Mouse (Mus musculus) kidney, postnatal 25 days (tissue): ENCODE results near the gene Gm43552.
A peak's percentile ranks its signal among the peaks of the same experiment; 100 is the strongest.
"Not testable (repeated sequence)": the region's sequence is repeated elsewhere in the genome, so short reads cannot be mapped to it uniquely, and the experiment has no call there.

Source experiments
- DNase-seq, 2 experiments: peaks; one replicate each; pipeline ENCODE4 v3.0.0; 2021; ENCODE audit warnings: mixed read lengths in 2 of 2

The Gm43552 gene

DNA sequence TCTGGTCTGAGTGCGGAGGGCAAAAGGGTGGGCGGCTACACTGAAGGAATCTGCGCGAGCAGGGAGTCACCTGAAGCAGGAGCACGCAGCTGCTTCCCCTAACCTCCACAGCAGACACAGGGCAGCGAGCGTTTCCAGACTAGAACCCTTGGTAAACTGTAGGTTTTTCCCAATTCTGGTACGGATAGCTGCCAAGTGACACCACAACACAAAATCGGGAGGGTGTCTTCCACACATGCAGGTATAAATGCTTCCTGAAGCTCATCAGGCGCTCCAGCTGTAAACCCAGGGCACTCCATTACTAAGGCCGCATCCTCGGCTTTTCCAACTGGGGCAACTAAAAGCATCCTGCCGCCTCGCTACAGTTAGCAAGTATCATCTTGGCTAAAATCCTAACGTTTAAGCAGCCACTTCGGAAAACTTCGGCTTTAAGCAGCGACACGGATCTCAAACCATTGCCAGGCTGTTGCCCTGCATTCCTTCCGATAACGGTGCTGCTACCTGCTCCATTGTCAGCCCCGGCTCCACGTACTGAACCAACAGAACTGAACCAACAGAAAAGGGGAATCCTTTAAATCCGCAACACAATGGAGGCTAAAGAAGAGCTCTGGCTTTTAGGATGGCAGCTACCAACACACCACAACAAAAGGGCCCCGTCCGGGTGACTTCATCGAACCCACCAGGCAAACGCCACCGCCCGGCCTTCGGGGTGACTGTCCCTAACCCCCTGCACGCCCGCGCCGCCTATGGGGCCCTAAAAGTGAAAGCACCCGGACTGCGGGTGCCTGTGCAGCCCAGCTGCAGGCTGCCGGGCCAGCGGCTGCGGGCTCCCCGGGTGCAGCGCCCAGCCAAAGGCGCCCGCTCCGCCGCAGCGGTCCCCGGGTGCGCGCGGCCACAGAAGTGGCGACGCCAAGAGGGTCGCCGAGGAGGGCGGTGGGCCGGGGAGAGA, 592 bp downstream of the Gm43552 start:
- peak; percentile 62 to 83 for DNase-seq

DNA sequence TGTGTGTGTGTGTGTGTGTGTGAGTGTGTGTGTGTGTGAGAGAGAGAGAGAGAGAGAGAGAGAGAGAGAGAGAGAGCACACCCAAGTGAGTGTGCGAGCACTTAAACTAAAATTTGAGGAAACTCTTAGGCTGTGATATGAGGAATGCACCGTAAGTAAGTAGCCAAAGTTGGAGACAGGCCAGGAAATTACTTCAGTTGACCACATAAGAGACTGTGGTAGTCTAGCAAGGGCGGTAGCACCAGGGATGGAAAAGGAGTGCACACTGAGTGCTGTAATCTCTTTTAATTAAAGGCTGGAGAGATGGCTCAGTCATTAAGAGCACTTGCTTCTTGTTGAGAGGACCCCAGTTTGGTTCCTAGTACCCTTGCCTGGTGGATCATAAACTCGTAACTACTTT, 2.8 kb downstream of the Gm43552 start:
- DNase-seq = peak in 1 of 2 experiments; percentile 11

DNA sequence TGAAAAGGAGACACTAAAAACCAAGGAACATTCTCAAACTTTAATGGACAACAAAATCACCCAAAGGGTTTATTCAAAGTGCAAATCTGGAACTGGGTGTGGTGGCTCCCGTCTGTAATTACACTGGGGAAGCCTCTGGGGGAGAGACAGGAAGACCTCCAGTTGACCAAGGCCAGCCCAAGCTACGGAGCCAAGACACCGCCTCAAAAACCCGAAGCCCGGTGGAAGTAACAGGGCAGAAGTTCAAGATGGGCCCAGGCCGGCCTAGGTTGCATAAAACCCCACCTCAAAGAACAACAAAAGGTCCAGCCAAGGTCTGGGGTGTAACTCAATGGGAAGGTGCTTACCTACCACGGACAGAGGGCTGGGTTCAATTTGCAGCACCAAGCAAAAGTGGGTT, 3.9 kb downstream of the Gm43552 start:
- DNase-seq = peak; percentile 24 to 58

DNA sequence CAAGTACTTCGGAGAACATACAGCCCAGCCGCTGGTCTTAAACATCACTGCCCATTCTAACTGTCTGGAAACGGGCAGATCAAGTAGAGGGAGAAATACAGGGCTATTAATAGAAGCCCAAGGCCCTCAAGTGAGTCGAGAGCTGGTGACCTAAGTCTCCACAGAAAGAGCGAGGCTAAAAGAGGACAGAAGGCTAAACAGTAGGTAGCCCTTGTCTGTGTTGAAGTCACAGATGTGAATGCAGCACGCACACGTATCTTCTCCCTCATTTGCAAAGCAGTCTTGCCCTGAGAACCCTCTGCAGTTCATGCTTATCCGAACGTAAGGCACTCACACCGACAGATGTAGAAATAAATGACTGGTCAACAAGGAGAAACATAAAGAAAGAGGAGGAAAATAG, 5.3 kb downstream of the Gm43552 start:
- DNase-seq = no peak

DNA sequence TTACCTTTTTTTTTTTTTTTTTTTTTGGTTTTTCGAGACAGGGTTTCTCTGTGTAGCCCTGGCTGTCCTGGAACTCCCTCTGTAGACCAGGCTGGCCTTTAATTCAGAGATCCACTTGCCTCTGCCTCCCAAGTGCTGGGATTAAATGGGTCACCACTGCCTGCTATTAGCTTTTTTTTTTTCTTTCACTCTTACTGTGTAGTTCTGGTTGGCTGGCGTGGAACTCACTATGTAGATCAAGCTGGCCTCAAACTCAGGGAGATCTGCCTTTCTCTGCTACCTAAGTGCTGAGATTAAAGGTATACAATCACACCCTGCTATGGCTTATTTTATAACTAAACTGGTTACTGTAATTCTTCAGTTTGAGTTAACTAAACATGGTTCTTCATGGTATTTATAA, 6.1 kb downstream of the Gm43552 start:
- no peak for DNase-seq

DNA sequence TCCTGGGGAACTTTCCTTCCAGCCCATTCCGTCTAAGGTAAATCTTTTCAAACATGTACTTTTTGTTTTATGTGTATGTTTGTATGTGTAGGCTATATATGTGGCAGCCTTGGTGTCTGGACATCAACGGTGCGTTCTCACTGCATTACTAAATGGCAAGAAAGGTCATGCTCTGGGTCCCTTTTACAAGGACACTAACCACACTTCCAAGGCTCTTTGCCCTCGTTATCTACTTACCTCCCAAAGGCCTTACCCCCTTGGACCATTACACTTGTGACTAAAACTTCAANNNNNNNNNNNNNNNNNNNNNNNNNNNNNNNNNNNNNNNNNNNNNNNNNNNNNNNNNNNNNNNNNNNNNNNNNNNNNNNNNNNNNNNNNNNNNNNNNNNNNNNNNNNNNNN, 9.6 kb downstream of the Gm43552 start:
- no peak for DNase-seq

- no peak for DNase-seq
These were observed 12.1 kb downstream of the Gm43552 start for GRCm38 (mm10) chr5:65480511-65480910.

- no peak for DNase-seq
These were observed 12.8 kb downstream of the Gm43552 start for GRCm38 (mm10) chr5:65479681-65480445.

DNA sequence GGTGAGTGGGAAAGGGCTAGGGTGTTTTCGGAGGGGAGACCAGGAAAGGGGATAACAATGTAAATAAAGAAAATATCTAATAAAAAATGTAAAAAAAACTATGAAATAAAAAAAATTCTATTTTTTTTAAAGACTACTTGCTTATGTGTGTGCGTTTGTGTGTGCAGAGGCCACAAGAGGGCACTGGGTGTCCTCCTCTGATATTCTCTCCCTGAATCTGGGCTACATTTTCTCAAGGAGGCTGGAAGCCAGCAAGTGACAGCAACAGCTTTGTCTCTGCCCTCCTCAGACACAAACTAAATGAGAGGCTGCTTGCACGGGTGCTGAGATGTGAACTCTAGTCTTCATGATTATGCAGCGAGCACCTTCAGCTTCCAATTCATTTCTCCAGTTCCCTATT, 14.4 kb downstream of the Gm43552 start:
- peak; percentile 47 to 49 for DNase-seq

DNA sequence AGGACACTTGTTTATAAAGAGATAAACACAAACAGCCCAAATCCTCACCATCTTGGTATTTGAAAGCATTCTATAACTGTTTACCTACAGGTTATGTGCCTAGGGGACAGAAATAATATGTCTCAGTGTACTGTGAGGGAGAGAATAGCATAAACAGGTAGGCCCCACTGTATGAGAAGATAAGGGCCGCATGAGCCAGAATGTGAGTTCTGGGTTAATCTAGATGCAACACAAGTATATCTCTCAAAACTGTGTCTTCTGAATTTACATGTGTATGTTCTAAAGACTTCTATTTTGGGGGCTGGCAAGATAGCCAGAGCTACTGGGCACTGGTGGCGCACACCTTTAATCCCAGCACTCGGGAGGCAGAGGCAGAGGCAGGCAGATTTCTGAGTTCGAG, 15.9 kb downstream of the Gm43552 start:
- DNase-seq = not testable (repeated sequence)

DNA sequence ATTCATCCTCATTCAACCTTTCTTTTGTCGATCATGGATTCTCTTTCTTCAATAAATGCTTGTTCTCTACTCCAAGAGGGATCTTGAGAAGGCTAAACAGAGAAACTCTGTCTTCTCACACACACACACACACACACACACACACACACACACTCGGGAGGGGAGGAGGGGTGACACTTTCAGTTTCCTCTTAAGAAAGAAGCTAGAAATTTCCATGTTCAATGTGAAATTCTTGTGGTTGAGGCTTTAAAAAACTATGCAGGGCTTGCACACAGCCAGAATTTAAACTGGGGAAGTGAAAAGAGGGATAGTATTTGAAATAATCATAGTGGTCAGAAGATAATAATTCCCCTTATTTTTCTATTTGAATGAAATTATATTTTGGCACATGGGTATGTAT, 16.8 kb downstream of the Gm43552 start:
- DNase-seq = peak in 1 of 2 experiments; percentile 39

DNA sequence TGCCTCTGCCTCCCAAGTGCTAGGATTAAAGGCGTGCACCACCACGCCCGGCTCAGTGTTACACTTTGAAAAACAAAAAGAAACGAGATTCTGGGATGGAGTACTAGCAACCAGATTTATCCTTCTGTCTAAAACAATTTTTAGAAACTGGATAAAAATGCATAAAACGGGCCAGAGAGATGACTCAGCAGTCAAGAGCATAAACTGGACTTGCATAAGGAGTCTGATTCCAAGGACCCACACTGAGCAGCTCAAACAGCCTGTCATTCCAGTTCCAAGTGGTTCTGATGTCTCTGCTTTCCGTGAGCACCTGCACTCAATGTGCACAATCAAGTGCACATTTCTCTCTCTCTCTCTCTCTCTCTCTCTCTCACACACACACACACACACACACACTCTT, 22.9 kb downstream of the Gm43552 start:
- DNase-seq = no peak

DNA sequence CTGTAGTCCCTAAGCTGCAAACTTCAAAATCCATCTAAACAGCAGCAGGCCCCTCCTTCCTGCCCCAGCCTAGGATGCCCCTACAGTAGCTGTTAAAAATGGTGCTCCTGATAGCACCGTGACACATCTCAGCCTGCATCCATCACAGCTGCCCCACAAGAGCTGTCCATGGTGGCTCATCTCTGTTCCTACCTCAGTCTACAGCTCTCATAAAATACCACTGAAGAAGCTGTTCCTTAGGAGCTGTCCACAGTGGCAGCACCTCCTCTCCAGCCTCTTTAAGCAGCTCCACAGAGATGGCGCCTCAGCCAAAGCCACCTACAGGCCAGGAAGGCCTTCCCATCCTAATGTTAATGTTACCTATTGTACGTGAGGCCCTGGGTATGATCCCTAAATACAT, 25.7 kb downstream of the Gm43552 start:
- no peak for DNase-seq

- no peak for DNase-seq
These were observed 32.3 kb downstream of the Gm43552 start for GRCm38 (mm10) chr5:65460361-65460760.

DNA sequence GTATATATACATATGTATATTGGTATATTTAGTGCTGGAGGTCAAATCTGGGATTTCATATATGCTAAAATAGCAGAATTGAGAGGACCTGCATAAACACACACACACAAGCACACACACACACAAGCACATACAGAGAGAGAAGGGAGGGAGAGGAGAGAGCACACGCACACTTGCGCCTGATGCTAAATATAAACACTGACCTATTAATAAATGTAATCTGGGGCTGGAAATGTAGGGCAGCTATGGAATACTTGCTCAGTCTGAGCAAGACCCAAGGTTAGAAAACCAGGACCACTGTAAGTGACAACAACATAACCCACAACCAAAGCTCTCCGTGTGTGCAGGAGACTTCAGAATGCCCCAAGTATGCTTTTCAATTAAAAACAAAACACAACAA, 33.2 kb downstream of the Gm43552 start:
- DNase-seq = no peak

DNA sequence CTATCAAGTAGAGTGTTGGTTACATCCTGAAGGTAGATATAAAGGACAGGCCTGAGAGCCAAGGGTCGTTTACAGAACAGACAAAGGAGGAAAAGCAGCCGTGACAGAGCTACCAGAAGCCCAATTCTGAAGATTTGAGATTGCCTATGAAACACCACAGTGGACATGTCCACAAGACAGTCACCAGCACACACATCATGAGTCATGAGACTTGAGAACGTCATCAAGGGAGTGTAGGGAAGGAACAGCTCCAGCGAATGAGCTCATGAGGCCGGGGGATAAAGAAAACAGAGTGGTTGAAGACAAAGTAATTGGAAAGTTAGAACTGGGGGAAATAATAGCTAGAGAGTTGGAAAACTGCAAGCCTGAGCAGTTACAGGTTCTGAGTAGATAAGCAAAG, 34.8 kb downstream of the Gm43552 start:
- DNase-seq = no peak

- peak in 1 of 2 experiments; percentile 11 for DNase-seq
These were observed 35.4 kb downstream of the Gm43552 start for GRCm38 (mm10) chr5:65457086-65457827.

- DNase-seq = no peak
These were observed 37.9 kb downstream of the Gm43552 start for GRCm38 (mm10) chr5:65454771-65455170.

DNA sequence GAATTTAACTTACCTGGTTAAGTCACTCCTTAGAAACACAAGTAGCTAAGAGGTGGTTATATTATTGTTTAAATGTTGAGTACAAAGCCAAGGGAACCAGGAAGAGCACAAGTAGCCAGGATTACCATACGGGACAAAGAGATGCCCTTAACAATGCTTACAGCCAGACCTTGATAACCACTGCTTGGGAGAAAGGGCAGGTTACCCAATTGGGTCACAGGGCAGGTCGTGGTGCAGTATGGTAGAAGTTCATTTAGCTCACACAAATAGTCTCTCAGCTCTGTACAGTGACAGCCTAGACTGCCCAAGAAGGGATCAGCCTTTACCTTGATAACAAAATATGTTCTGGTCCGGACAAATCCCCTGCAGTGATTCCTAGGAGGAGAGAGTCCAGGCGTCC, 43.7 kb downstream of the Gm43552 start:
- no peak for DNase-seq

DNA sequence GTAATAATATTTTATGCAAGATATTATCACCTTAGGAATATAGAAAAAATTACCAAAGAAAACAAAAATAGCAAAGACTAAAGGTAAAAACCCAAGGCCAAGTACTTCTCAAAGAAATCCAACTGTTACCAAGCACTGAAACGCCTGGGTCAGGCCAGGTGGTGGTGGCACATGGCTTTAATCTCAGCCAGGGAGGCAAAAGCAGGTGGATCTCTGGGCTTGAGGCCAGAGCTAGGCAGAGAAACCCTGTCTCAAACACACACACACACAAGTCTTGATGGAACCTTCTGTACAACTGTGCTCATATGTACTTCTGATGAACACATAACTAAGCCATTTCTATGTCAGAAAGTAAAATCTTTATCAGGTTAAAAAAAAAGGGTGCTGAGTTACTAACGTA, 44.8 kb downstream of the Gm43552 start:
- DNase-seq = no peak

DNA sequence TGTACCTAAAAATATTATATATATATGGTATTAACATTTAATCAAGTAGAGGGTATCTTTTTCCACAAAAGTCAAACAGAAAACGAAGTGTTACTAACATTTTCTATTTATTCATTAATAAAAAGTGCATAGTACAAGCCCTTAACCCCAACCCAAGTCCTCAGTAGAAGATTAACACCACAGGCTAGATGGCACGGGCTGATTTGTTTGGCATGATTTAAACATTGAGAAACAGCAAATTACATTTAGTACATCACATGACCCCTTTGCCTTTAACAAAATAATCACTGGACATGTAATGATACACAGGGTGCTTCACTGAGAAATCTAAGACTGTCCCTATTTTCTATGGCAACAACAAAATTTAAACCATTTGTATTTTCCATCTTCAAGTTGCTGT, 45.9 kb downstream of the Gm43552 start:
- no peak for DNase-seq

DNA sequence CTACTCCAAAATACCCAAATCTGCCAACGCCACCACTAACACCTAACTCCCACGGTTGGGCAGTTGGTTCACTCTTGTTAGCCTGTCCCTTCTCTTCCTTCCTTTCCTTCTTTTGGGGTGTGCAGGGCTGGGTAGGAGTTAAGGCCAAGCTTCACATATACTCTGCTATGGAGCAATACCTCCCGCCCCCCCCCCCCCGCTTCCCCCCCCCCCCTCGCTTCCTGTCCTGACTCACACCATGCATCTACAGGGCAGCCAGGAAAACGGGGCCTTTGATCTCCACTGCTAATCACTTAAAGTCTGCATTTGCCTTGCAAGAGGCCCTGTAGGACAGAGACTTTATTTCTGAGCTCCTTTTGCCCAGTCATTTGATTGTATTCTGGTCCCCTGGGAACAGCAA, 47.7 kb downstream of the Gm43552 start:
- no peak for DNase-seq

- DNase-seq = no peak
These were observed 54.6 kb downstream of the Gm43552 start for GRCm38 (mm10) chr5:65438041-65438440.
